Mouse (Mus musculus) heart, embryonic 13.5 days (tissue): Measurements from ENCODE around the gene Vgll4. TPM values are rescaled to one million over a fixed set of nuclear protein-coding genes. Genes with fewer than 3 reads are reported as not detected.

Source experiments
- ATAC-seq: fragments of 200-750 bp; cut with Nextera tagmentation; 2 replicates; pipeline ENCODE4 v1.8.0; 2017; ENCODE audit warnings: moderate TSS enrichment; ENCODE audit not compliant: insufficient number of reproducible peaks, low FRiP score, low TSS enrichment; ENCODE audit errors: extremely low read depth
- H3K27ac ChIP-seq: fragments of 300-500 bp; sonication (generic); replicated peaks from 2 replicates; pipeline ENCODE4 v1.5.1; 2015; ENCODE audit warnings: moderate library complexity, mild to moderate bottlenecking, inconsistent platforms
- H3K27me3 ChIP-seq: fragments of 300-500 bp; sonication (generic); replicated peaks from 2 replicates; pipeline ENCODE4 v1.6.1; 2015; ENCODE audit warnings: mild to moderate bottlenecking, inconsistent platforms
- H3K36me3 ChIP-seq: fragments of 300-500 bp; sonication (generic); 2 replicates; pipeline ENCODE4 v1.6.1; 2015; ENCODE audit warnings: mild to moderate bottlenecking, inconsistent platforms
- H3K4me1 ChIP-seq: fragments of 300-500 bp; sonication (generic); 2 replicates; pipeline ENCODE4 v1.6.1; 2015; ENCODE audit warnings: inconsistent platforms
- H3K4me2 ChIP-seq: fragments of 300-500 bp; sonication (generic); 2 replicates; pipeline ENCODE4 v1.6.1; 2015; ENCODE audit warnings: inconsistent platforms, mild to moderate bottlenecking, moderate library complexity
- H3K4me3 ChIP-seq: fragments of 300-500 bp; sonication (generic); 2 replicates; pipeline ENCODE4 v1.5.1; 2015; ENCODE audit warnings: moderate library complexity, mild to moderate bottlenecking, inconsistent platforms
- H3K9ac ChIP-seq: fragments of 300-500 bp; sonication (generic); 2 replicates; pipeline ENCODE4 v1.6.1; 2015; ENCODE audit warnings: inconsistent platforms, mild to moderate bottlenecking, moderate library complexity
- H3K9me3 ChIP-seq: fragments of 300-500 bp; sonication (generic); 2 replicates; pipeline ENCODE4 v1.6.1; 2016; ENCODE audit warnings: inconsistent platforms
- WGBS: fragments of 180-500 bp; shearing (Covaris S2); methylation state at CpG from one replicate; pipeline ENCODE4 v1.1.7; 2015; ENCODE audit warnings: mixed read lengths; 5-methylcytosine and 5-hydroxymethylcytosine counted together
- polyA plus RNA-seq: library from polyadenylated mRNA; unstranded; fragments of >200 nt; fragmentation: Nextera tagmentation; extraction: Ambion mirVana; gene quantifications from 2 replicates; pipeline ENCODE4 v1.2.1, GENCODE M21; 2015

The Vgll4 gene
- polyA plus RNA-seq, 1 experiment from 2014 or later: 62.5 TPM

DNA sequence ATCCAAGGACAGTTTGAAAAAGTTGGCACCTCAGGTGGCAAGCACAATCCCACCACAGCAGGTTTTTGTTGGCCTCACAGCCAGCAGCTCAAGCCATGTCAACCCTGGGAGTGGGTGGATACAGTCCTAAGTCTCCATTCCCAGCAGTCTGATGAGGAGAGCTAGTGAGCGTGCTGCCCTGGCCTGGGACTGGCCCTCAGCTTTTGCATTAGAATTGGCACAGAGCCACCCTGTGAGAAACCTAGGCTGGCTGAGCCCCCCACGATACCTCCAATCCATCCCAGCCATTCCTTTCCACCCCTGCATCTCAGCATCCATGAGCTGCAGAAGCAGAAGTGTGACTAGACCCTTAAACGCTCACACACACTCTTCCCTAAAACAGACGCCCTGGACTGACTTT is 67.9 kb downstream of the Vgll4 start:
- no peaks in the 10 kb centered on the region for H3K27me3 ChIP-seq
- no peaks in the 10 kb centered on the region for H3K9me3 ChIP-seq
- H3K4me1 ChIP-seq: peaks cover 96% of the 10 kb centered on the region
- no peak for ATAC-seq
- peaks cover 31% of the 10 kb centered on the region for H3K36me3 ChIP-seq
- WGBS: 12% methylated on average over 4 of the region's 4 CpGs
- peak overlapping the region; percentile 61 for H3K4me2 ChIP-seq
- H3K27ac ChIP-seq: peak overlapping the region; percentile 81
- peak overlapping the region; percentile 62 for H3K9ac ChIP-seq
- H3K4me3 ChIP-seq: peak overlapping the region; percentile 32

DNA sequence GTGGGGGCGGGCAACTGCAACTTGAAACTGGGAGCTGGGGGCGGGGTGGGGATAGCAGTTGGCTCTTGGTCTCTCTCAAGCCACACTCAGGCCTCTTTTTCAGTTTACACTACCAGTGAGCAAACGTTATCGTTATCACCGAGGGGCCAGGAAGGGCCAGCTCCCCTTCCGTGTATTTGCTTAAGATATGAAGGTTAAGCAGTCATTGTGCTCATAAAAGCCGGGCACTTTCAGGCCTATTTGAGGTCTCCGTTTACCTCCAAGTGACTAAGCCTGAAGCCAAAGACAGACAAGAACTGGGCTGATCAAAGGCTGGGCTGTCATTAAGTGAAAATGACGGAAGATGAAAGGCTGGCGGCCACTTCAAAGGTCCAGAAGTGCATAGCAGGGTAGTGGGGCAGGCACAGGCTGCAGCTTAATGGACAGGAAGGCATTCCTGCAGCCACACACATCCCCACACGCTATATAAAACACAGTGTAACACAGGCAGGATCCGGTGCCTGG is 68.4 kb downstream of the Vgll4 start:
- Histone ChIP-seq H3K27ac (peak overlapping the region; percentile 81), H3K9me3 (no peaks in the 10 kb centered on the region), H3K4me1 (peaks cover 96% of the 10 kb centered on the region), H3K9ac (peak overlapping the region; percentile 62), H3K4me2 (peak overlapping the region; percentile 61), H3K36me3 (peaks cover 35% of the 10 kb centered on the region), H3K27me3 (no peaks in the 10 kb centered on the region), H3K4me3 (peak overlapping the region; percentile 32)
- ATAC-seq: peak; percentile 56
- WGBS: 3% methylated on average over 12 of the region's 12 CpGs

DNA sequence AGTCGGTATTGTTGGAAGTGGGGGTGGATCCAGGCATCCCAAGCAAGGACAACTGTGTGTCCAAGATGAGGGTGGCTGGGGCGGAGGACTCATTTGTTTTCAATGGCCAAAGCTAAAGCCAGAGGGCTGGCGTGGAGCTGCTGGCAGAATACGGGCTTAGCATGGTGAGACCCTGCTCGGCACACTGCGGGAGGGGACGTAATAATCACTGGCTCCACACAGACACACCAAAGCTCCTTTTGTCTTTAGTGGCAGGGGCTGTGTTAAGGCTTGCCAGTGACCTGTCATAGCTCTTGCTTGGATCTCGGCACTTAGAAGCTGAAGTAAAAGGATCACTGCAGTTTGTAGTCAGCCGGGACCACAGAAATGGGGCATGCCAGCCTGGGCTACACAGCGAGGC is 69.6 kb downstream of the Vgll4 start:
- peak overlapping the region; percentile 61 for H3K4me2 ChIP-seq
- H3K9me3 ChIP-seq: no peaks in the 10 kb centered on the region
- no peaks in the 10 kb centered on the region for H3K27me3 ChIP-seq
- H3K4me1 ChIP-seq: peaks cover 94% of the 10 kb centered on the region
- 30% methylated on average over 10 of the region's 10 CpGs for WGBS
- H3K9ac ChIP-seq: peak overlapping the region; percentile 69
- peak overlapping the region; percentile 21 for H3K4me3 ChIP-seq
- peak overlapping the region; percentile 81 for H3K27ac ChIP-seq
- no peak for ATAC-seq
- H3K36me3 ChIP-seq: peaks cover 45% of the 10 kb centered on the region

DNA sequence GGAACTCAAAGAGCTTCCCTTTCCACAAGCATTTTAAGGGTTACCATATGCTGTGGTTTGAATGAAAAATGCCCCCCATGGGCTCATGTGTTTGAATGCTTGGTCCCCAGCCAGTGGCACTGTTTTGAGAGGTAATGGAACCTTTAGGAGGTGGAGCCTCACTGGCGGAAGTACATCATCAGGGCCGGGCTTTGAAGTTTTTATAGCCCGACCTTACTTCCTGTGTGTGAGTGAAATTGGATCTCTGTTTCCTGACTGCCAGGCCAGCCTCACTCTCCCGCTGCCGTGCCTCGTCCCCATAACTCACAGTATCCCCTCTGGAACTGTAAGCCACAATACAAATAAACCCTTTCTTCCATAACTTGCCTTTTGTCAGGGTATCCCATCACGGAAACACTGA is 70.1 kb downstream of the Vgll4 start:
- Histone ChIP-seq H3K9ac (peak overlapping the region; percentile 69), H3K4me1 (peaks cover 92% of the 10 kb centered on the region), H3K4me3 (peak overlapping the region; percentile 21), H3K4me2 (peak overlapping the region; percentile 61), H3K36me3 (peaks cover 46% of the 10 kb centered on the region), H3K27me3 (no peaks in the 10 kb centered on the region), H3K9me3 (no peaks in the 10 kb centered on the region), H3K27ac (peak overlapping the region; percentile 81)
- 31% methylated on average over 7 of the region's 7 CpGs for WGBS
- ATAC-seq: no peak

DNA sequence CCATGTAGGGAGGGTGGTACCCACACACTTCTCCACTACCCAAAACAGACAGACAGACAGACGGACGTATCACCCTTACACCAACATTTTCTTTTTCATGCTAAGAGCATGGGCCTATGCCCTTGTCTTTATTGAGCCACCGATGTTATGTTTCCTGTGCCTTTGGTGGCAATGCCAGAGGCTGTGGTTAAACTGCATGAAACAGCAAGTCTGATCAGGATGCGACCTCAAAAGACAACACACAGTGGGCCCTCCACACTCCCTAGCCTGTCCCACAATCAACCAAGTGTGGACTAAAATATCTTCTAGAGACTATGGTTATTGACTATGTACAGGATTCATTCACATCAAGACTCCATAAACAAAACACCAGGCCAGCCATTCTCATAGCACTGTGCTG is 70.8 kb downstream of the Vgll4 start:
- WGBS: 85% methylated on average over 4 of the region's 4 CpGs
- no peak overlapping the region for H3K9ac ChIP-seq
- H3K4me3 ChIP-seq: no peak overlapping the region
- ATAC-seq: no peak
- H3K36me3 ChIP-seq: peaks cover 46% of the 10 kb centered on the region
- H3K27me3 ChIP-seq: no peaks in the 10 kb centered on the region
- H3K9me3 ChIP-seq: no peaks in the 10 kb centered on the region
- no peak overlapping the region for H3K27ac ChIP-seq
- H3K4me1 ChIP-seq: peaks cover 92% of the 10 kb centered on the region
- no peak overlapping the region for H3K4me2 ChIP-seq

DNA sequence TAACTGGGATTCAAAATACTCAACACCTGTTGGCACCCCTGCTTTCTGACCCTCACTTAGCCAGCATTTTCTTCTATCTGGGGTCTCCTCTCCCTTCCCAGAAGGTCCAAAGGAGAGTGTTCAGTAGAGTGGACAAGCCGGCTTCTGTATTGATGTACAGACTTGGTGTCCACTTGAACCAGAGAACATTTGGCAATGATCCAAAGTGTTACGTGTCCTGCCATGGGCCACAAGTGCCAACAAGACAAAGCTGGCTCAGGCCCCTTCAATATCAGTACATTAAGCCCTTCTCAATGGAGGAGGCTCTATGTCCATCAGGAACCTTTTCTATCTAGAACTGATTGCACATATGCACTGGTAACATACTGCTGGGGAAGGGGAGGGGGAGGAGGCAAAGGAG is 73.5 kb downstream of the Vgll4 start:
- no peak overlapping the region for H3K9ac ChIP-seq
- 34% methylated on average over 2 of the region's 2 CpGs for WGBS
- peaks cover 46% of the 10 kb centered on the region for H3K36me3 ChIP-seq
- H3K27me3 ChIP-seq: no peaks in the 10 kb centered on the region
- peaks cover 92% of the 10 kb centered on the region for H3K4me1 ChIP-seq
- H3K4me2 ChIP-seq: no peak overlapping the region
- H3K4me3 ChIP-seq: no peak overlapping the region
- ATAC-seq: no peak
- H3K27ac ChIP-seq: peak overlapping the region; percentile 40; the same call in 1 of the 2 replicates
- no peaks in the 10 kb centered on the region for H3K9me3 ChIP-seq

DNA sequence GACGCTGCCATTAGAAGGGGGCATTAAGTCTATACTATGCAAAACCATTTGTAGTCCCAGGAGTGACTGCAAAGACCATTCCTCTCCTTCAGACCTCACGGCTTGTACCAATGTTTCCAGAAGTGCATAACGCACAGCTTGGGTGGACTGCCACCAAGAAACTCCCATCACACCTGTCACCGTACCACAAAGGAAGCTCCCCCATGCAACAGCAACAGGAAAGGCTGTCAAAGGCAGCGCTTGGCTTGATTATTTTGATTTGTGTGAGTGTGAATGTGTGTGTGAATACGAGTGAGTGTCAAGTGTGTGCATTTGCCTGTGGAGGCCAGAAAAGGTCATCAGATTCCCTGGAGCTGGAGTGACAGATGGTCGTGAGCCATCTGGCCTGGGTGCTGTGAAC is 74.6 kb downstream of the Vgll4 start:
- Histone ChIP-seq H3K9ac (no peak overlapping the region), H3K27me3 (no peaks in the 10 kb centered on the region), H3K4me1 (peaks cover 92% of the 10 kb centered on the region), H3K36me3 (peaks cover 47% of the 10 kb centered on the region), H3K9me3 (no peaks in the 10 kb centered on the region), H3K4me3 (no peak overlapping the region), H3K27ac (no peak overlapping the region), H3K4me2 (no peak overlapping the region)
- 85% methylated on average over 7 of the region's 7 CpGs for WGBS
- ATAC-seq: no peak

DNA sequence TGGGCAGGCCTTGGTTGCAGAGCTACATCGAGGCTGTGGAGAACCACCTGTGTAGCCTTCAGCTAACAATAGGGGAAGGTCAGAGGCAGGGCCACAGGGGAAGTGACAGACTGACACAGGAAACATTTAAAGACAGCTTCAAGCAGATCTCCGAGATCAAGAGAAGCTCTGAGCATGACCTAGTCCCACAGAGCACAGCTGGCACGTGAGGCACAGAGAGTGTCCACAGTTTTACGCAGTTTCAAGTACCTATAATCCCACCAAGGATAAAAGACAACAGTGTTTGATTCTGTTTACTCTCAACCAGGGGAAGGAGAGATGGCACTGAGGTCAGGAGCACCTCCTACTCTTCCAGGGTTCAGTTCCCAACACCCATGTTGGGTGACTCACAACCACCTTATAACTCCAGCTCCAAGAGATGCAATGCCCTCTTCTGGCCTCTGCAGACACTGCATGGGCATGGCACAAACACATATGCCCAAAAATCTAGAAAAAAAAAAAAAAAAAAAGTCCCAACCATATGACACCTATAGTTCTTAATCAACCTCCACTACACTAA is 75.2 kb downstream of the Vgll4 start:
- WGBS: 49% methylated on average over 4 of the region's 4 CpGs
- Histone ChIP-seq H3K4me3 (no peak overlapping the region), H3K4me2 (no peak overlapping the region), H3K36me3 (peaks cover 44% of the 10 kb centered on the region), H3K27ac (peak overlapping the region; percentile 82), H3K4me1 (peaks cover 90% of the 10 kb centered on the region), H3K9me3 (no peaks in the 10 kb centered on the region), H3K9ac (0 out of 2 replicates have a peak overlapping the region, but pooled peaks have one; percentile 0), H3K27me3 (no peaks in the 10 kb centered on the region)
- ATAC-seq: no peak

DNA sequence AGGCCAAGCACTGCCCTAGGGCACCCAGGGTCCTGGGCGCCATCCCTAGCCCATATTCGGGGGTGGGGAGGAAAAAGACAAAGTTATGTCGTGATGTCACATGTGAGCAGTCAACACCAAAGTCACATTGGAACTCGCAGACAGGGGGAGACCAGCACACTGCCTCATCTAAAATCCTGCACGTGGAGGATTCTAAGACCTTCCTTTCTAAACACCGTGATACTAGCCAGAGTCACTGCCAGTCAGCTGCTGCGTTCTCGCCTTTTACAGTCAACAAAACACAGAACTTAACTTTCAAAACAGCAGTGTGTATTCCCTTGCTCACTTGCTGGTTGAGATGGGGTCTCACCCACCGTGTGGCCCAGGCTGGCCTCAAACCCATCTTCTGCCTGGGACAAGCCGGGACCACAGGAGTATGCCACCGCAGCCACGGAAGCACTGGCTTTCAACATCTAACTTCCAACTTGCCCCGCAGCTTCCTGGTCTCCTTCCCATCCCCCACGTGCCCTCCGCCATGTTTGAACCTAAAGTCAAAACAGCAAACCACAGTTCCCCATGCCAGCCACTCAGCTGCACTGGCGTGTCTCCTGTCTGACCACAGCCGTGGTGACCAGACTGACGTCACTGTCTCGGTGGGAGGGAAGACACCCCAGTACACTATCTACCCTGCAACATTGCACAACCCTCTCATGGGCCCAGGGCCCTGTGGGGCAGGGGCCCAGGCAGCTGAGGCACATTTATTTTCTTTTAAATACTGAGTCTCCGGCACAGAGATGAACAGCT is 76.2 kb downstream of the Vgll4 start:
- Histone ChIP-seq H3K4me3 (no peak overlapping the region), H3K9ac (peak overlapping the region; percentile 64), H3K36me3 (peaks cover 40% of the 10 kb centered on the region), H3K9me3 (no peaks in the 10 kb centered on the region), H3K4me2 (peak overlapping the region; percentile 9; the same call in 1 of the 2 replicates), H3K27me3 (no peaks in the 10 kb centered on the region), H3K4me1 (peaks cover 89% of the 10 kb centered on the region), H3K27ac (peak overlapping the region; percentile 82)
- no peak for ATAC-seq
- WGBS: 53% methylated on average over 20 of the region's 20 CpGs

DNA sequence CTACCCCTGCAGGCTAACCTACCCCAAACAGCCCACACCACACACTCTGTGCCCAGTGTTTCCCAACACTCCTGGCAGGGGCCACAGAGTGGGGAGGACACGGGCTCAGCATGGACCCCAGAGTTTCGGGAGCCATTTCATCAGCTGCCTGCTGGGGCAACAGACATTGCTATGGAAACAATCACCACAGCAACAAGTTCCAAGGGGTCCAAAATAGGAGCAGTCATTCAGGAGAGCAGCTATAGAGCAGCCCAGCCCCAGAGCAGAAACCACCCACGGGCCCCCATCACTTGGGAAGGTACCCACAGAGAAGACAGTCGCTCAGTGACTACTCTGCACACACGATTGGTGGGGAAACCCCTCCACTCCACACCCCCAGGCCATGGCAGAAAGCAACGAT is 77.4 kb downstream of the Vgll4 start:
- H3K9ac ChIP-seq: peak overlapping the region; percentile 64
- peak overlapping the region; percentile 30; the same call in 1 of the 2 replicates for H3K4me2 ChIP-seq
- WGBS: 27% methylated on average over 6 of the region's 6 CpGs

DNA sequence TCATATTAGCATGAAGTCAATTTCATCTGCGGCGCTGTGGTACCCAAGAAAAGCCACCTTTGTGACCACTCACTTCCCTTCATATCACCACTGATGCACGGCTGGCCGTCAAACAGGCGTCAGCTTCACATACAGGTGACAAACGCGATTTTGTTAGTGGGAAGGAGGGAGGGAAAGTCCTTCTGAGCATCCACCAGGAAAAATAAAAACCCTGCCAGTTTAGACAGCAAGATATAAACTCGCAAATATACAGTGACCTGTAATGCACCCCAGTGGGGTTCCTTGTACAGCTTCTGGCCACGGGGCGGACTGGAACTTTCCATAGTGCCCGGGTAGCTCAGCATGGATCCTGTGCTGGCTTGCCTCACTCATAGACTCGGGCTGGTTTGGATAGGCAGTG is 78.0 kb downstream of the Vgll4 start:
- no peak for ATAC-seq
- Histone ChIP-seq H3K9ac (peak overlapping the region; percentile 64; the same call in 1 of the 2 replicates), H3K27ac (peak overlapping the region; percentile 82), H3K9me3 (no peaks in the 10 kb centered on the region), H3K36me3 (peaks cover 41% of the 10 kb centered on the region), H3K4me3 (no peak overlapping the region), H3K4me2 (no peak overlapping the region), H3K4me1 (peaks cover 93% of the 10 kb centered on the region), H3K27me3 (no peaks in the 10 kb centered on the region)
- WGBS: 63% methylated on average over 12 of the region's 12 CpGs

More for the DNA sequence above, 77.4 kb downstream of the Vgll4 start:
- ATAC-seq: no peak
- Histone ChIP-seq H3K27me3 (no peaks in the 10 kb centered on the region), H3K27ac (peak overlapping the region; percentile 82), H3K9me3 (no peaks in the 10 kb centered on the region), H3K4me3 (no peak overlapping the region), H3K36me3 (peaks cover 42% of the 10 kb centered on the region), H3K4me1 (peaks cover 93% of the 10 kb centered on the region)
